Mouse (Mus musculus): Measurements from ENCODE around the gene Agap3. TPM values are rescaled to one million over a fixed set of nuclear protein-coding genes. Genes with fewer than 3 reads are reported as not detected.

The Agap3 gene
- polyA plus RNA-seq, 1 experiment, result 59.4 TPM

DNA sequence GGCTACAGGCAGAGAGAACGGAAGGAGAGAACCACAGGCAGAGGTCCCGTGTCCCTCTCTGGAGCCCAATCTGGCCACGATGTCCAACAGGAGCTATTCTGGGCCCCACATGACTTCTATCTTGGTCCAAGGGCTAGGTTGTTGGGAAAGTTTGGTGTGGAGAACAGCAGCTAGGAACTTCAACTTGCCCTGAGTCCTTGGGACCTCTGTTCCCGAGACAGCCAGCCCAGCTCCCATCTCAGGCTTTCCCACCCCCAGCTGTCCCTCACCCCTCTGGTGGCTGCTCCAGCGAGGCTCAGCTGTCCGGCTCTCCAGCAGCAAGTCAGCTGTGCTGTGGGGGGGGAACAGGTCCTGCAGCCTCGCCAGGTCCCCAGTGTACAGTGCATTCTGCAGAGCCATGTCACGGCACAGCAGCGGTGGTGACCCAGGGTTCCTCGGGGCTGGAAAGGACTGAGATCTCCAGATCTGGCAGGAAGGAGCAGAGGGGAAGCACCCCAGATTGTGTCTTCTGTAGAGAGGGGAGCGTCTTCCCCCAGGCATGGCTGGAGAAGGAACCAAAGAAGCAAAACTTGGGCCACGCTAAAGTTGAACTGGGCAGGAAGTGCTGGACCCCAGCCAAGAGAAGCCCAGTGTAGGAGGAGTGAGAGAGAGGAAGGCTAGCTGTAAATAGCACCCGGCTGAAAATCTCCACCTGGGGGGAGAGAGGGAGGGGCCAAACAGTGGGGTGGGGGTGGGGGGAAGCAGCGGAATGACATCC, 88.6 kb downstream of the Agap3 start, which contains the start of gene Asb10:
Gene Asb10, minus strand, starts transcription at position 592 of the 757 bp plus-strand sequence.
- WGBS, result 16% methylated on average over 14 of the region's 14 CpGs
- H3K4me3 ChIP-seq (ENCODE audit: low read depth, low read length), result peak within 1 kb of the TSS; percentile 30
- H3K36me3 ChIP-seq (ENCODE audit: control insufficient read depth, insufficient read depth, low read length), result no peaks in the 10 kb centered on the region
- H3K27ac ChIP-seq (ENCODE audit: insufficient read depth, low read depth, low read length), result no peak within 1 kb of the TSS
- TF ChIP-seq POLR2A (IDR thresholded peaks at IDR 0.05; ENCODE audit: low read depth, low read length) (no peak), CTCF (IDR thresholded peaks at IDR 0.05; ENCODE audit: extremely low read depth, insufficient read length, insufficient replicate concordance, low read depth, low read length) (no peak)
- peaks cover 5% of the 10 kb centered on the region; the same call in 1 of the 2 replicates for H3K4me1 ChIP-seq (ENCODE audit: control insufficient read depth, insufficient read depth, insufficient read length, low read length)
- no peaks in the 10 kb centered on the region; the same call in 1 of the 2 replicates for H3K27me3 ChIP-seq (ENCODE audit: control insufficient read depth, insufficient read depth, low read length)

DNA sequence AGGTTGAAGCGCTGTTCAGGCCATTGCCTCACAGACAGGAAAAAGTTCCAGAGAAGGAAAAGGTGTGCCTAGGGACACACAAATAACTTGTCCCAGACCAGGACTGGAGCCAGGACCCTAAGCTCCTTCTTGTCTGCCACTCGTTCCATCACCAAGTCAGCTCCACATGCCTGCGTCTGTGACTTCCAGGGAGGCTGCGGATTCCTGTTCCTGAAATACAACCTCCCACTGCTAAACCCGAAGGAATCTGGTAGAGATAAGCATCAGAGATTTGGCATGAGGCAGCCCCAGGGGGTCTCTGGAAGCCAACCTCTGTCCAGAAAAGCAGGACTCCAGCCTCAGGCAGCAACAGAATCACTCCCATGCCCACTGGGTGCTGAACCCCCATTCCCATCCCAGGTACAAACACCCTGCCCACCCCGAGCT, 89.2 kb downstream of the Agap3 start:
- WGBS, result 22% methylated on average over 6 of the region's 6 CpGs

DNA sequence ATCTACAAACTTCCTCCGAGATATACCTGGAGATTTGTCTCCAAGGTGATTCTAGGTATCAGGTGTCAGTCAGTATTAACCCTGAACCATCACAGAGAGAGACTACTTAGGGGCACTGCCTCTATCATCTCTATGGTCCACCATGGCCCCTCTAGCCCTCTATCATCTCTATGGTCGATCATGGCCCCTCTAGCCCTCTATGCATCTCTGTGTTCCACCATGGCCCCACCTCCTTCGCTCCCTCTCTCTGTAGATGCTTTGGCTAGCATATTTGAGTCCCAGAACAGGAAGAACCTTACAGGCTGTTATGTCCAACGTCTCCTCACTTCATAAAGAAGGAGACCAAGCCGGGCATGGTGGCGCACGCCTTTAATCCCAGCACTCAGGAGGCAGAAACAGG, 90.7 kb downstream of the Agap3 start:
- Histone ChIP-seq H3K4me1 (ENCODE audit: control insufficient read depth, insufficient read depth, insufficient read length, low read length) (peaks cover 5% of the 10 kb centered on the region; the same call in 1 of the 2 replicates), H3K4me3 (ENCODE audit: low read depth, low read length) (no peak overlapping the region), H3K36me3 (ENCODE audit: control insufficient read depth, insufficient read depth, low read length) (no peaks in the 10 kb centered on the region), H3K27me3 (ENCODE audit: control insufficient read depth, insufficient read depth, low read length) (no peaks in the 10 kb centered on the region; the same call in 1 of the 2 replicates), H3K27ac (ENCODE audit: insufficient read depth, low read depth, low read length) (no peak overlapping the region)
- WGBS, result 71% methylated on average over 7 of the region's 7 CpGs
- no peak for TF ChIP-seq CTCF (IDR thresholded peaks at IDR 0.05; ENCODE audit: extremely low read depth, insufficient read length, insufficient replicate concordance, low read depth, low read length)
- no peak for TF ChIP-seq POLR2A (IDR thresholded peaks at IDR 0.05; ENCODE audit: low read depth, low read length)

More for the DNA sequence above, 89.2 kb downstream of the Agap3 start:
- Histone ChIP-seq H3K4me3 (ENCODE audit: low read depth, low read length) (no peak overlapping the region), H3K27me3 (ENCODE audit: control insufficient read depth, insufficient read depth, low read length) (no peaks in the 10 kb centered on the region; the same call in 1 of the 2 replicates), H3K27ac (ENCODE audit: insufficient read depth, low read depth, low read length) (no peak overlapping the region), H3K4me1 (ENCODE audit: control insufficient read depth, insufficient read depth, insufficient read length, low read length) (peaks cover 5% of the 10 kb centered on the region; the same call in 1 of the 2 replicates), H3K36me3 (ENCODE audit: control insufficient read depth, insufficient read depth, low read length) (no peaks in the 10 kb centered on the region)
- no peak for TF ChIP-seq CTCF (IDR thresholded peaks at IDR 0.05; ENCODE audit: extremely low read depth, insufficient read length, insufficient replicate concordance, low read depth, low read length)
- no peak for TF ChIP-seq POLR2A (IDR thresholded peaks at IDR 0.05; ENCODE audit: low read depth, low read length)

DNA sequence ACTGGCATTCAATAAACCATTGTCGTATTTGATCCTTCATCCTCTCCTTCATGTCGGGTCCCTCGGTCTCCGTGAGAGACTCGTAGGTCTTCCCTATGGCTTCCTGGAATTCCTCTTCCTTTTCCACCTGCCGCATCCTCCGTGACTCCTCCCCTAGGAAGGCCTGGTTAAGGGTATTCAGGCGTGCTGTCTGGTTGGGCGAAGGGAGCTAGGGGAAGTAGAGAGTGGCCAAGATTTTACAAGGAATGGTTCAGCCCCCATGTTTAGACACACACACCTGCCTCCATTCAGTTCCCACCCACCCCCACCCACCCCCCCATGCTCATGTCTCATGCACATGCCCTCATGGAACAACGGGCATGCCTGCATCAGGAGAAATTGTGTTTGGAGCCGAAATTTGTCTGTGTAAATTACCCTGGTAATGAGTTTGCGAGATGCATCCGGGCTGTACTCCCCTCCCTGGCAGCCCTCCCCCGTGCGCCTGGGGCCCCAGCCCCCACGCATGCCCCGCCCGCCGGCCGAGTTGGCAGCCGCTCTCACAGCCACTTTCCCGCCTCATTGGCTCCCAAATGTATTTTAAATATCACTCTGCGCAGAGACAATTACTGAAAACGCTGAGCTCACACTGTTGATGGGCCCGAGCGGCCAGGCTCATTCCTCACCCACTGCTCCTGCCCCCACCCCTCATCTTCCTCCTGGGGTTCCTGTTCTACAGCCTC, 98.8 kb downstream of the Agap3 start:
- 20% methylated on average over 26 of the region's 26 CpGs for WGBS

DNA sequence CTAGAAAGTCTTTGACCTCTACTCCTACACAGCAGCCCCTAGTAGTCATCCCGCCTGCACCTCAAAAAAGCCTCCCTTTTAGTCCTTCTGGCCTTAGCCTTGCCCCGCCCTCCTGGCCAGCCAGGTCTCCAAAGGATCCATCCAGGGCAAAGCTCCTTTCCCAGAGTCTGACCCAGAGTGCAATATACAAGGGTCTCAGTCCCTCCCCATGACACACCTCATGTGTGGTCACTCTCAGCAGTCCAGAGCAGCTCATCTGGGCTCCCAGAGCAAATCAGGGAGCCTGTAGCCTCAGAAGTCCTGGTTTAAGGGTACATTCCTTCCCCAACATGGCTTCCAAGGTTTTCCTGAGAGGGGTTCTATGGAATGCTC, 99.3 kb downstream of the Agap3 start:
- H3K36me3 ChIP-seq (ENCODE audit: control insufficient read depth, insufficient read depth, low read length), result no peaks in the 10 kb centered on the region
- WGBS, result 36% methylated on average over 2 of the region's 2 CpGs
- no peak overlapping the region for H3K4me3 ChIP-seq (ENCODE audit: low read depth, low read length)
- H3K4me1 ChIP-seq (ENCODE audit: control insufficient read depth, insufficient read depth, insufficient read length, low read length), result no peaks in the 10 kb centered on the region; the same call in 1 of the 2 replicates
- TF ChIP-seq POLR2A (IDR thresholded peaks at IDR 0.05; ENCODE audit: low read depth, low read length) (no peak), CTCF (IDR thresholded peaks at IDR 0.05; ENCODE audit: extremely low read depth, insufficient read length, insufficient replicate concordance, low read depth, low read length) (no peak)
- peaks cover 4% of the 10 kb centered on the region; the same call in 1 of the 2 replicates for H3K27me3 ChIP-seq (ENCODE audit: control insufficient read depth, insufficient read depth, low read length)
- no peak overlapping the region for H3K27ac ChIP-seq (ENCODE audit: insufficient read depth, low read depth, low read length)

More for the DNA sequence above, 98.8 kb downstream of the Agap3 start:
- Histone ChIP-seq H3K4me3 (ENCODE audit: low read depth, low read length) (no peak overlapping the region), H3K4me1 (ENCODE audit: control insufficient read depth, insufficient read depth, insufficient read length, low read length) (no peaks in the 10 kb centered on the region; the same call in 1 of the 2 replicates), H3K27ac (ENCODE audit: insufficient read depth, low read depth, low read length) (no peak overlapping the region), H3K36me3 (ENCODE audit: control insufficient read depth, insufficient read depth, low read length) (no peaks in the 10 kb centered on the region), H3K27me3 (ENCODE audit: control insufficient read depth, insufficient read depth, low read length) (peaks cover 4% of the 10 kb centered on the region; the same call in 1 of the 2 replicates)
- no peak for TF ChIP-seq POLR2A (IDR thresholded peaks at IDR 0.05; ENCODE audit: low read depth, low read length)
- TF ChIP-seq CTCF (IDR thresholded peaks at IDR 0.05; ENCODE audit: extremely low read depth, insufficient read length, insufficient replicate concordance, low read depth, low read length), result no peak

Other genes with a start within 250 kb of the Agap3 start
- gene Kcnh2, start 100.6 kb upstream of the Agap3 start, polyA plus RNA-seq (2012; rRNA removed), result 21.9 and 26.3 TPM in 2 replicates
- 2.8 and 4.0 TPM in 2 replicates for gene Nos3, start 87.4 kb upstream of the Agap3 start, polyA plus RNA-seq (2012; rRNA removed)
- 0.43 and 1.9 TPM in 2 replicates for gene Atg9b, start 60.0 kb upstream of the Agap3 start, polyA plus RNA-seq (2012; rRNA removed)
- gene Abcb8, start 58.5 kb upstream of the Agap3 start, polyA plus RNA-seq (2012; rRNA removed), result 53.2 and 83.7 TPM in 2 replicates
- 0.58 and 1.9 TPM in 2 replicates for gene Asic3, start 38.8 kb upstream of the Agap3 start, polyA plus RNA-seq (2012; rRNA removed)
- 34.0 and 64.7 TPM in 2 replicates for gene Cdk5, start 28.6 kb upstream of the Agap3 start, polyA plus RNA-seq (2012; rRNA removed)
- 51.4 and 90.6 TPM in 2 replicates for gene Slc4a2, start 28.3 kb upstream of the Agap3 start, polyA plus RNA-seq (2012; rRNA removed)
- gene Fastk, start 6.9 kb upstream of the Agap3 start, polyA plus RNA-seq (2012; rRNA removed), result 159 and 230 TPM in 2 replicates
- 51.7 and 135 TPM in 2 replicates for gene Tmub1, start 4.3 kb upstream of the Agap3 start, polyA plus RNA-seq (2012; rRNA removed)
- gene Gbx1, start 75.0 kb downstream of the Agap3 start, polyA plus RNA-seq (2012; rRNA removed), result not detected in 2 replicates
- 0.42 and 0.47 TPM in 2 replicates for gene Asb10, start 88.8 kb downstream of the Agap3 start, polyA plus RNA-seq (2012; rRNA removed)
- not detected in 2 replicates for gene 4931409K22Rik, start 104.6 kb downstream of the Agap3 start, polyA plus RNA-seq (2012; rRNA removed)
- 20.4 and 32.3 TPM in 2 replicates for gene Abcf2, start 125.3 kb downstream of the Agap3 start, polyA plus RNA-seq (2012; rRNA removed)
- gene Chpf2, start 134.6 kb downstream of the Agap3 start, polyA plus RNA-seq (2012; rRNA removed), result 19.9 and 25.7 TPM in 2 replicates
- gene Smarcd3, start 172.2 kb downstream of the Agap3 start, polyA plus RNA-seq (2012; rRNA removed), result 8.5 and 9.0 TPM in 2 replicates
- gene Nub1, start 233.4 kb downstream of the Agap3 start, polyA plus RNA-seq (2012; rRNA removed), result 15.4 and 44.1 TPM in 2 replicates

Data from small intestine, adult 2 months (tissue).